Mouse (Mus musculus): Measurements from ENCODE around the gene Tspan4. TPM values are rescaled to one million over a fixed set of nuclear protein-coding genes. Genes with fewer than 3 reads are reported as not detected.
"Not testable (repeated sequence)": the region's sequence is repeated elsewhere in the genome, so short reads cannot be mapped to it uniquely, and the experiment has no call there.

Tspan4 gene
- polyA plus RNA-seq, 1 experiment: 109 TPM

- 97% methylated on average over 10 of the region's 10 CpGs for WGBS
- Histone ChIP-seq H3K36me3 (ENCODE audit: control insufficient read depth, insufficient read depth, low read length) (no peaks in the 10 kb centered on the region), H3K4me3 (ENCODE audit: extremely low read depth, insufficient read depth, insufficient read length) (no peak overlapping the region), H3K27ac (ENCODE audit: insufficient read depth, low read length) (no peak overlapping the region), H3K27me3 (ENCODE audit: control insufficient read depth, insufficient read depth, low read length) (no peaks in the 10 kb centered on the region), H3K4me1 (ENCODE audit: control insufficient read depth, insufficient read depth, insufficient read length) (peaks cover 33% of the 10 kb centered on the region; the same call in 1 of the 2 replicates)
- TF ChIP-seq POLR2A (IDR thresholded peaks at IDR 0.05; ENCODE audit: low read depth, low read length): no peak
- TF ChIP-seq CTCF (IDR thresholded peaks at IDR 0.05; ENCODE audit: extremely low read depth, insufficient read depth, insufficient read length, insufficient replicate concordance): no peak
- DNase-seq (ENCODE audit: low read depth in 1 of 2, low spot score in 2 of 2): no peak
These were observed 35.8 kb upstream of the Tspan4 start for GRCm38 (mm10) chr7:141439140-141439679.

GRCm38 (mm10) chr7:141439811-141440210, 35.2 kb upstream of the Tspan4 start:
- Histone ChIP-seq H3K27me3 (ENCODE audit: control insufficient read depth, insufficient read depth, low read length) (no peaks in the 10 kb centered on the region), H3K36me3 (ENCODE audit: control insufficient read depth, insufficient read depth, low read length) (no peaks in the 10 kb centered on the region), H3K27ac (ENCODE audit: insufficient read depth, low read length) (no peak overlapping the region), H3K4me3 (ENCODE audit: extremely low read depth, insufficient read depth, insufficient read length) (no peak overlapping the region), H3K4me1 (ENCODE audit: control insufficient read depth, insufficient read depth, insufficient read length) (peaks cover 27% of the 10 kb centered on the region; the same call in 1 of the 2 replicates)
- no peak for DNase-seq (ENCODE audit: low read depth in 1 of 2, low spot score in 2 of 2)
- TF ChIP-seq CTCF (IDR thresholded peaks at IDR 0.05; ENCODE audit: extremely low read depth, insufficient read depth, insufficient read length, insufficient replicate concordance): no peak
- no peak for TF ChIP-seq POLR2A (IDR thresholded peaks at IDR 0.05; ENCODE audit: low read depth, low read length)
- 98% methylated on average over 11 of the region's 11 CpGs for WGBS

GRCm38 (mm10) chr7:141440613-141441012, 34.4 kb upstream of the Tspan4 start:
- no peak for TF ChIP-seq POLR2A (IDR thresholded peaks at IDR 0.05; ENCODE audit: low read depth, low read length)
- TF ChIP-seq CTCF (IDR thresholded peaks at IDR 0.05; ENCODE audit: extremely low read depth, insufficient read depth, insufficient read length, insufficient replicate concordance): peak; percentile 51; the same call in 1 of the 2 replicates
- H3K4me3 ChIP-seq (ENCODE audit: extremely low read depth, insufficient read depth, insufficient read length): no peak overlapping the region
- peaks cover 23% of the 10 kb centered on the region; the same call in 1 of the 2 replicates for H3K4me1 ChIP-seq (ENCODE audit: control insufficient read depth, insufficient read depth, insufficient read length)
- no peak overlapping the region for H3K27ac ChIP-seq (ENCODE audit: insufficient read depth, low read length)
- no peaks in the 10 kb centered on the region for H3K36me3 ChIP-seq (ENCODE audit: control insufficient read depth, insufficient read depth, low read length)
- DNase-seq (ENCODE audit: low read depth in 1 of 2, low spot score in 2 of 2): peak in 1 of 2 experiments; percentile 38
- no peaks in the 10 kb centered on the region for H3K27me3 ChIP-seq (ENCODE audit: control insufficient read depth, insufficient read depth, low read length)
- WGBS: 41% methylated on average over 6 of the region's 6 CpGs

GRCm38 (mm10) chr7:141441460-141441859, 33.6 kb upstream of the Tspan4 start:
- DNase-seq (ENCODE audit: low read depth in 1 of 2, low spot score in 2 of 2): no peak
- no peak overlapping the region for H3K27ac ChIP-seq (ENCODE audit: insufficient read depth, low read length)
- H3K4me3 ChIP-seq (ENCODE audit: extremely low read depth, insufficient read depth, insufficient read length): no peak overlapping the region
- H3K36me3 ChIP-seq (ENCODE audit: control insufficient read depth, insufficient read depth, low read length): no peaks in the 10 kb centered on the region
- WGBS: 94% methylated on average over 9 of the region's 9 CpGs
- TF ChIP-seq POLR2A (IDR thresholded peaks at IDR 0.05; ENCODE audit: low read depth, low read length) (no peak), CTCF (IDR thresholded peaks at IDR 0.05; ENCODE audit: extremely low read depth, insufficient read depth, insufficient read length, insufficient replicate concordance) (no peak)
- H3K4me1 ChIP-seq (ENCODE audit: control insufficient read depth, insufficient read depth, insufficient read length): peaks cover 16% of the 10 kb centered on the region; the same call in 1 of the 2 replicates
- no peaks in the 10 kb centered on the region for H3K27me3 ChIP-seq (ENCODE audit: control insufficient read depth, insufficient read depth, low read length)

- no peaks in the 10 kb centered on the region for H3K27me3 ChIP-seq (ENCODE audit: control insufficient read depth, insufficient read depth, low read length)
- peaks cover 14% of the 10 kb centered on the region; the same call in 1 of the 2 replicates for H3K4me1 ChIP-seq (ENCODE audit: control insufficient read depth, insufficient read depth, insufficient read length)
- H3K36me3 ChIP-seq (ENCODE audit: control insufficient read depth, insufficient read depth, low read length): no peaks in the 10 kb centered on the region
- no peak overlapping the region for H3K27ac ChIP-seq (ENCODE audit: insufficient read depth, low read length)
- WGBS: 91% methylated on average over 13 of the region's 13 CpGs
- DNase-seq (ENCODE audit: low read depth in 1 of 2, low spot score in 2 of 2): no peak
- H3K4me3 ChIP-seq (ENCODE audit: extremely low read depth, insufficient read depth, insufficient read length): no peak overlapping the region
- no peak for TF ChIP-seq CTCF (IDR thresholded peaks at IDR 0.05; ENCODE audit: extremely low read depth, insufficient read depth, insufficient read length, insufficient replicate concordance)
These were observed 32.8 kb upstream of the Tspan4 start for GRCm38 (mm10) chr7:141442199-141442598.

GRCm38 (mm10) chr7:141443081-141443821, 31.8 kb upstream of the Tspan4 start:
- no peaks in the 10 kb centered on the region for H3K27me3 ChIP-seq (ENCODE audit: control insufficient read depth, insufficient read depth, low read length)
- H3K4me1 ChIP-seq (ENCODE audit: control insufficient read depth, insufficient read depth, insufficient read length): peaks cover 12% of the 10 kb centered on the region; the same call in 1 of the 2 replicates
- no peak overlapping the region for H3K27ac ChIP-seq (ENCODE audit: insufficient read depth, low read length)
- TF ChIP-seq CTCF (IDR thresholded peaks at IDR 0.05; ENCODE audit: extremely low read depth, insufficient read depth, insufficient read length, insufficient replicate concordance) (no peak), POLR2A (IDR thresholded peaks at IDR 0.05; ENCODE audit: low read depth, low read length) (no peak)
- DNase-seq (ENCODE audit: low read depth in 1 of 2, low spot score in 2 of 2): no peak
- WGBS: 18% methylated on average over 12 of the region's 12 CpGs
- no peaks in the 10 kb centered on the region for H3K36me3 ChIP-seq (ENCODE audit: control insufficient read depth, insufficient read depth, low read length)
- peak overlapping the region; percentile 71 for H3K4me3 ChIP-seq (ENCODE audit: extremely low read depth, insufficient read depth, insufficient read length)

- peak within 1 kb of the TSS; percentile 71 for H3K4me3 ChIP-seq (ENCODE audit: extremely low read depth, insufficient read depth, insufficient read length)
- peaks cover 12% of the 10 kb centered on the region; the same call in 1 of the 2 replicates for H3K4me1 ChIP-seq (ENCODE audit: control insufficient read depth, insufficient read depth, insufficient read length)
- H3K27me3 ChIP-seq (ENCODE audit: control insufficient read depth, insufficient read depth, low read length): no peaks in the 10 kb centered on the region
- under 1% methylated on average over 25 of the region's 25 CpGs for WGBS
- peak; percentile 21; the same call in 1 of the 2 replicates for TF ChIP-seq POLR2A (IDR thresholded peaks at IDR 0.05; ENCODE audit: low read depth, low read length)
- no peak for TF ChIP-seq CTCF (IDR thresholded peaks at IDR 0.05; ENCODE audit: extremely low read depth, insufficient read depth, insufficient read length, insufficient replicate concordance)
- H3K36me3 ChIP-seq (ENCODE audit: control insufficient read depth, insufficient read depth, low read length): peaks cover 2% of the 10 kb centered on the region; the same call in 1 of the 2 replicates
- peak in 1 of 2 experiments; percentile 30 for DNase-seq (ENCODE audit: low read depth in 1 of 2, low spot score in 2 of 2)
- H3K27ac ChIP-seq (ENCODE audit: insufficient read depth, low read length): no peak within 1 kb of the TSS
These were observed 31.2 kb upstream of the Tspan4 start, which contains the start of gene Pidd1 for GRCm38 (mm10) chr7:141443828-141444237. Pidd1 (minus strand) TSS chr7:141444025.

- not testable (repeated sequence) for H3K36me3 ChIP-seq (ENCODE audit: control insufficient read depth, insufficient read depth, low read length); H3K4me3 ChIP-seq (ENCODE audit: extremely low read depth, insufficient read depth, insufficient read length); H3K27me3 ChIP-seq (ENCODE audit: control insufficient read depth, insufficient read depth, low read length); H3K27ac ChIP-seq (ENCODE audit: insufficient read depth, low read length); DNase-seq (ENCODE audit: low read depth in 1 of 2, low spot score in 2 of 2)
- peaks cover 12% of the 10 kb centered on the region; the same call in 1 of the 2 replicates for H3K4me1 ChIP-seq (ENCODE audit: control insufficient read depth, insufficient read depth, insufficient read length)
- 89% methylated on average over 3 of the region's 3 CpGs for WGBS
These were observed 28.7 kb upstream of the Tspan4 start for GRCm38 (mm10) chr7:141446374-141446773.
